Mouse (Mus musculus) spleen, adult 2 months (tissue): ENCODE results near the gene Hoxb7. TPM values are rescaled to one million over a fixed set of nuclear protein-coding genes. Genes with fewer than 3 reads are reported as not detected.
A peak's percentile ranks its signal among the peaks of the same experiment; 100 is the strongest.

Source experiments
- DNase-seq, 2 experiments: peaks; one replicate each; pipeline versions ENCODE4 v3.0.0 to v3.0.0-alpha.2; 2012 to 2021; ENCODE audit warnings: low spot score in 2 of 2, low read depth in 1 of 2
- H3K27ac ChIP-seq: fragments of 200-500 bp; 2 replicates; pipeline ENCODE4 v1.5.1; 2012; ENCODE audit warnings: low read length, inconsistent platforms; ENCODE audit not compliant: insufficient read depth
- H3K27me3 ChIP-seq: fragments of 200-500 bp; 2 replicates; pipeline ENCODE4 v1.6.1; 2012; ENCODE audit warnings: mild to moderate bottlenecking, moderate library complexity, low read length, inconsistent platforms; ENCODE audit not compliant: control insufficient read depth, insufficient read depth
- H3K36me3 ChIP-seq: fragments of 200-500 bp; 2 replicates; pipeline ENCODE4 v1.6.1; 2012; ENCODE audit warnings: mild to moderate bottlenecking, low read length, inconsistent platforms; ENCODE audit not compliant: control insufficient read depth, insufficient read depth
- H3K4me1 ChIP-seq: fragments of 200-500 bp; 2 replicates; pipeline ENCODE4 v1.6.1; 2011; ENCODE audit warnings: inconsistent platforms; ENCODE audit not compliant: control insufficient read depth, insufficient read depth, insufficient read length
- H3K4me3 ChIP-seq: fragments of 200-500 bp; 2 replicates; pipeline ENCODE4 v1.5.1; 2011; ENCODE audit warnings: mild to moderate bottlenecking, inconsistent platforms; ENCODE audit not compliant: insufficient read depth, insufficient read length; ENCODE audit errors: extremely low read depth
- CTCF ChIP-seq: fragments of 200-500 bp; IDR thresholded peaks from 2 replicates; pipeline ENCODE4 v1.5.1; 2011; ENCODE audit warnings: mild to moderate bottlenecking, inconsistent platforms; ENCODE audit not compliant: insufficient read depth, insufficient read length, insufficient replicate concordance; ENCODE audit errors: extremely low read depth
- POLR2A ChIP-seq: fragments of 200-500 bp; IDR thresholded peaks from 2 replicates; pipeline ENCODE4 v1.6.1; 2011; ENCODE audit warnings: low read depth, low read length, inconsistent platforms
- WGBS: fragments of 180-500 bp; shearing (Covaris S2); methylation state at CpG from one replicate; pipeline ENCODE4 v1.1.7; 2018; 5-methylcytosine and 5-hydroxymethylcytosine counted together
- polyA plus RNA-seq: library from polyadenylated mRNA; depleted of rRNA; stranded (reverse); fragments of >200 nt; gene quantifications from 2 replicates; pipeline ENCODE4 v1.2.3, GENCODE M21; 2012

The Hoxb7 gene
- polyA plus RNA-seq, 1 experiment: 0.62 TPM

DNA sequence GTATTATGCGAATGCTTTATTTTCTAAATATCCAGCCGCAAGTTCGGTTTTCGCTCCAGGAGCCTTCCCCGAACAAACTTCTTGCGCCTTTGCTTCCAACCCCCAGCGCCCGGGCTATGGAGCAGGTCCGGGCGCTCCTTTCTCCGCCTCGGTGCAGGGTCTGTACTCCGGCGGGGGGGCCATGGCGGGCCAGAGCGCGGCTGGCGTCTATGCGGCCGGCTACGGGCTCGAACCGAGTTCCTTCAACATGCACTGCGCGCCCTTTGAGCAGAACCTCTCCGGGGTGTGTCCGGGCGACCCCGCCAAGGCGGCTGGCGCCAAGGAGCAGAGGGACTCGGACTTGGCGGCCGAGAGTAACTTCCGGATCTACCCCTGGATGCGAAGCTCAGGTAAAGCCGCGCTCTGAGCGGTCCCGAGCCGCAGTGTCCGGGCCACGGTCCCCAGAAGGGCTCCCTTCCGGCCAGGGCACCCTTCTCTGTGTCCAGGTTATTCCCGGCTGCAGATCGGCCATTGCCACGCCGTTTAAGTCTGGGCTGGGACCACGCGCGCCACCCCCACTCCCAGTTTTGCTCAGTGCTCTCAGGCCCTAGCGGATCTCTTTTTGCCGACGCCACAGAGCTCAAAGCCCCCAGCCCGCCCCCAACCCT lies 439 bp downstream of the Hoxb7 start:
- H3K27ac ChIP-seq: no peak overlapping the region
- peak overlapping the region; percentile 37 for H3K4me3 ChIP-seq
- peaks cover 54% of the 10 kb centered on the region for H3K27me3 ChIP-seq
- H3K4me1 ChIP-seq: peaks cover 9% of the 10 kb centered on the region
- TF ChIP-seq POLR2A: no peak
- TF ChIP-seq CTCF: no peak
- WGBS: 5% methylated on average over 55 of the region's 55 CpGs
- H3K36me3 ChIP-seq: no peaks in the 10 kb centered on the region
- no peak for DNase-seq

DNA sequence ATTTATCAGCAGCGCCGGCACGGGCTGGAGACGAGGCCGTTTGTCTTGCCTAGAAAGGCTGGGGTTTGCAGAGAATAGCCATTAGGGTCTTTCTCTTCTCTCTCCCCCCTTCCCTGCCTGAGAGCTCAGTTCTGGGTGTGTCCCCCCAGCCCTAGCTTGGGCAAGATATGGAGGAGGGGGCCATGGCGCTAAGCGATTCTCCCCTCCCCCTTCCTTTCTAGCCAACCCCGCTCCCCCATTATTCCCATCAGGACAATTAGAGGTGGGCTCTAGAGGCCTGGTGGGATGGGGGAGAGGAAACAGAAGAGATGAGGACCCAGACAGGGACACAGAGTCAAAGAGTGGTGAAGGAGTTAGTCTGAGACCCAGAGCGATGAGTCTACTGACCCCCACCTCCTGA lies 988 bp downstream of the Hoxb7 start:
- Histone ChIP-seq H3K27ac (no peak overlapping the region), H3K36me3 (no peaks in the 10 kb centered on the region), H3K4me3 (no peak overlapping the region), H3K27me3 (peaks cover 54% of the 10 kb centered on the region), H3K4me1 (peaks cover 10% of the 10 kb centered on the region)
- TF ChIP-seq CTCF (no peak), POLR2A (no peak)
- DNase-seq: no peak
- WGBS: 39% methylated on average over 9 of the region's 9 CpGs

GRCm38 (mm10) chr11:96288455-96289221 lies 2.2 kb downstream of the Hoxb7 start:
- no peak for TF ChIP-seq CTCF
- TF ChIP-seq POLR2A: no peak
- H3K36me3 ChIP-seq: no peaks in the 10 kb centered on the region
- 84% methylated on average over 1 of the region's 1 CpGs for WGBS
- peaks cover 8% of the 10 kb centered on the region for H3K4me1 ChIP-seq
- DNase-seq: no peak
- peaks cover 53% of the 10 kb centered on the region for H3K27me3 ChIP-seq
- no peak overlapping the region for H3K4me3 ChIP-seq
- no peak overlapping the region for H3K27ac ChIP-seq

DNA sequence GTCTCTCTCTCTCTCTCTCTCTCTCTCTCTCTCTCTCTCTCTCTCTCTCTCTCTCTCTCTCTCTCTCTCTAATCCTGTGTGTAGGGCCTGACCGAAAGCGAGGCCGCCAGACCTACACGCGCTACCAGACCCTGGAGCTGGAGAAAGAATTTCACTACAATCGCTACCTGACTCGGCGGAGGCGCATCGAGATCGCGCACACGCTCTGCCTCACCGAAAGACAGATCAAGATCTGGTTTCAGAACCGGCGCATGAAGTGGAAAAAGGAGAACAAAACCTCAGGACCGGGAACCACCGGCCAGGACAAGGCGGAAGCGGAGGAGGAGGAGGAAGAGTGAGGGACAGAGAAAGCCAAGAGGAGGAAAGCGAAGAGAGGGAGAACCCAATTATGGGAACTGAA lies 2.9 kb downstream of the Hoxb7 start:
- WGBS: 55% methylated on average over 21 of the region's 21 CpGs
- no peak overlapping the region for H3K27ac ChIP-seq
- DNase-seq: no peak
- TF ChIP-seq CTCF (no peak), POLR2A (no peak)
- peaks cover 8% of the 10 kb centered on the region for H3K4me1 ChIP-seq
- peaks cover 48% of the 10 kb centered on the region for H3K27me3 ChIP-seq
- H3K36me3 ChIP-seq: no peaks in the 10 kb centered on the region
- H3K4me3 ChIP-seq: no peak overlapping the region

GRCm38 (mm10) chr11:96289837-96290236 lies 3.4 kb downstream of the Hoxb7 start:
- peaks cover 8% of the 10 kb centered on the region for H3K4me1 ChIP-seq
- no peak overlapping the region for H3K4me3 ChIP-seq
- H3K27me3 ChIP-seq: peaks cover 46% of the 10 kb centered on the region
- TF ChIP-seq POLR2A (no peak), CTCF (no peak)
- WGBS: 73% methylated on average over 6 of the region's 6 CpGs
- no peak for DNase-seq
- no peak overlapping the region for H3K27ac ChIP-seq
- H3K36me3 ChIP-seq: no peaks in the 10 kb centered on the region

GRCm38 (mm10) chr11:96290705-96291355 lies 4.4 kb downstream of the Hoxb7 start:
- H3K36me3 ChIP-seq: no peaks in the 10 kb centered on the region
- H3K27me3 ChIP-seq: peaks cover 45% of the 10 kb centered on the region
- H3K27ac ChIP-seq: no peak overlapping the region
- WGBS: 72% methylated on average over 17 of the region's 17 CpGs
- DNase-seq: no peak
- H3K4me1 ChIP-seq: peaks cover 8% of the 10 kb centered on the region
- no peak overlapping the region for H3K4me3 ChIP-seq
- no peak for TF ChIP-seq CTCF
